Mouse (Mus musculus) left cerebral cortex, postnatal 14 days (tissue): ENCODE results near the gene Cherp. TPM values are rescaled to one million over a fixed set of nuclear protein-coding genes. Genes with fewer than 3 reads are reported as not detected.
A peak's percentile ranks its signal among the peaks of the same experiment; 100 is the strongest.

Source experiments
- DNase-seq, 2 experiments: peaks; one replicate each; pipeline ENCODE4 v3.0.0; 2021 to 2022; ENCODE audit warnings: low spot score in 2 of 2, mixed read lengths in 1 of 2
- intact Hi-C: fragments of 180-260 bp; cut with DNase I; formaldehyde crosslinking; loops from one replicate; pipeline ENCODE4 v1.15.1; 2025
- long read RNA-seq, 2 experiments: library from polyadenylated mRNA; stranded (forward); transcript quantifications; one replicate each; pipeline ENCODE4 v2.0.0; 2021
- total RNA-seq, 2 experiments: library from RNA; stranded (reverse); gene quantifications; 2 replicates each; pipeline ENCODE4 v1.2.3; 2021

The Cherp gene
- total RNA-seq: 10 to 100 TPM; 68.9 to 77.4 TPM
- long read RNA-seq, experiment 1, transcript Cherp-207 (18 exons, 3,646 nt): major isoform, 14 of 32 reads
- long read RNA-seq, experiment 1, partial matches to known transcripts: 15 of 32 reads
- long read RNA-seq, experiment 1, other reads (novel, unspliced or antisense): 3 of 32 reads
- long read RNA-seq, experiment 2, transcript Cherp-207 (18 exons, 3,646 nt): major isoform, 7 of 29 reads
- long read RNA-seq, experiment 2, partial matches to known transcripts: 18 of 29 reads
- long read RNA-seq, experiment 2, other reads (novel, unspliced or antisense): 4 of 29 reads

DNA sequence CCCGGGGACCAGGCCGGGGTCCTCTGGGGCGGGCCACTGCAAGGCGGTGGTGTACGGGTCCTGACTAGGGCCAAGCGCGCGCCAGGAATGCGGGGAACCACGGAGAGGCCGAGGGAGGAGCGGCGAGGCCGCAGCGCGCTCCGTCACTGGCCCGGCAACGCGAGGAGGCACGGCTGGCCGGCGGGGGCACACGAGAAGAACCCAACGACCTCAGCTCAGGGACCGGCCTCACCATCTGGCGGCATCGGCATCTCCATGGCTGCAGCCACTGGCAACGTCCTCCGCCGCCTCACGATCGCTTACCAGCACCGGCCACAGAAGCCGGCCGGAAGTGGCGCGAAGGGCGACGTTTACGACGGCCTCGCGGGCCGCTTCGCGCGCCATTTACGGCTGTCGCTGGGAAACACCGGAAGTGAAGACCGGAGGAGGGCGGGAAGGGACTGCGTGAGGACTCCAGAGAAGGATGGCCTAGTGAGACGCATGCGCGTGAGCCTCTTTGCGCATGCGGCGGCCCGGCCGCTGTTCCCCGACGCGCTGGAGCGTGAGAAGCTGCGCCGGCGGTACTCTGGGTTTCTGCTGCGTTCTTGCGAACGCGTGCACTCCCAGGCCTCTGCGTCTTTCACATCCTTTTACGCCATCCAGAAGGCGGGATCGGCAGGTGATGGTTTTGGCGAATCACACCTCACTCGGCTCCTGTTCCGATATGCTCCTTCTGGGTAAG lies at the start of gene Cherp:
Cherp (minus strand) TSS at position 401 of the 721 bp plus-strand sequence.
- intact Hi-C loops: no loop called here
- peak; percentile 98 to 99 for DNase-seq

DNA sequence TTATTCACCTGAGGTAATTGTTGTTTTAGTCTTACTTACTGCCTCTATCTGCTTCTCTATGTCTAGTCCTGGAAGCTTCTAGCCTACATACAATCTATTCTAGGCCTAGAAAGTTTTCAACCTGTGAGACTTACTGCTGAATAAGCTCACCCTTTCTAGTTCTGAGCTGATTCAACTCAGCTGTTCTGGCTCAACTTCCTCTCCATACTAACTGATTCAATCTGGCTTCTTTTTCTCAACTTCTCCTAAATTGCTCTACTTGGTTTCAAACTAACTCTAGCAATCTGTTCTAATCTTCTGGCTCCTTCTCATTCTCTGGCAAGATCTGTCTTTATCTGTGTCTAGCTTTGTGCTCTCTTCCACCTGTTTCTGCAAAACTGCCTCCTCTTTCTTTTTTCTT lies 46.9 kb upstream of the Cherp start:
- intact Hi-C loops: loop anchor here (10.0 kb wide), 1 partner anchor 1107 kb away; no protein-coding TSS in a partner anchor
- DNase-seq: no peak

DNA sequence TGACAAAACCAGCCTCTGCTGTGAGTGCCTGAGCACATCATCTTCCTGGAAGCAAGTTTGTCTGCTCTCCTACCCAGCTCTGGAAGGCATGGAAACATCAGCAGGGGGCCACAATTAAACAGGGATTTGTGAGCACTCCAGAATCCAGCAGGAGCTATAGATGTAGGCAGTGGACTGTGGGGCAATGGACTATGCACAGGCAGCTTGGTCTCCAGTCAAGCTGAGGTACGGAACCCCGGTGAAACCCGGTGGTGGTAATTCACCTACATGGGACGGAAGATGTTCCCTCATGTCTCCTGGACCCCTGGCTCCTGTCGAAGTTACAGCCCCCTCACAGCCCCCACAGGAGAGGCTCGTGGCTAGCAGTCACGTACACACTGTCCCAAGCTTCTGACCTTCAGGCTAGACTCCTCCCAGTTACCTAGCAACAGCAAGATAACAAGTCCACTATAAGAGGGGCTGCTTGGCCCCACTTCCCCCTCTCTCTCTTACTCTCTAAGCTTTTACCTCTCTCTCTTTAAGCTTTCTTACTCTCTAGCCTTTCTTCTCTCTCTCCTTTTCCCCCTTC lies 42.5 kb upstream of the Cherp start:
- intact Hi-C loops: no loop called here

DNA sequence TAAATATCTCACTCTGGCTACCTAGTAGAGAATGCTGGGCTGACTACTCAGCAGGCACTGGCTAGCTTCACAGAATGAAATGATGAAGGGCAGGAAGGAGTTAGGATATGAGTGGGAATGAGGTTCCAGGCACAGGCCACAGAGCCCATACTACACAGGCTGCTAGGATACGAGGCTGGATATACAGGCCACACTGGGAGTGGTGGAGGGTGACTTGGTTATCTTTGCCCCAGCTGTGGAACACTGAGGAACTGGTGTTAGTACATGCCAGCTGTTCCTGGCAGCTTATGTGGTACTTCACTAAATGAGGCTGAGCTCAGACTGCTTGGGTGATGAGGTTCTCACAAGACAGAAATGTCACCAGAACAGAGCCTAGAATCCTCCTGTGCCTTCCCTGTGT lies 38.1 kb upstream of the Cherp start:
- intact Hi-C loops: no loop called here

More for the DNA sequence above, 42.5 kb upstream of the Cherp start:
- no peak for DNase-seq

DNA sequence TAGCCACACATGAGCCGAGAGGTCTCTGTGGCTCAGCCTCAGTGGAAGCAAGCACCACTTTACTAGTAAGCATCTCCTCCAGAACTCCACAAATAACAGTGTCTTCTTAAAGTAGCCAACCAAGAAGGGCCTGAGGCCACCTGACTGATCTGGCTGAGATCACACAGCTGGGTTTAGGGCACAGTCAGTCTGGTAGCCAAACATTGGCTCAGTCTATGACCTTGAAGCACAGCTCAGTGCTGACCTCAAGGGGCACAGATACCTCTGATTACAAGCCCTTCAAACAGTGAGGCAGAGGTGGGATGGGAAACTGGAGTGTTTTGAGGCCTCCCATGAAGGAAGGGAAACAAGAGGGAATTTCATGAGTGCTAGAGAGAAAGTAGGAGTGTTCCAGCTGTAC lies 37.6 kb upstream of the Cherp start:
- intact Hi-C loops: no loop called here

More for the DNA sequence above, 38.1 kb upstream of the Cherp start:
- DNase-seq: no peak

DNA sequence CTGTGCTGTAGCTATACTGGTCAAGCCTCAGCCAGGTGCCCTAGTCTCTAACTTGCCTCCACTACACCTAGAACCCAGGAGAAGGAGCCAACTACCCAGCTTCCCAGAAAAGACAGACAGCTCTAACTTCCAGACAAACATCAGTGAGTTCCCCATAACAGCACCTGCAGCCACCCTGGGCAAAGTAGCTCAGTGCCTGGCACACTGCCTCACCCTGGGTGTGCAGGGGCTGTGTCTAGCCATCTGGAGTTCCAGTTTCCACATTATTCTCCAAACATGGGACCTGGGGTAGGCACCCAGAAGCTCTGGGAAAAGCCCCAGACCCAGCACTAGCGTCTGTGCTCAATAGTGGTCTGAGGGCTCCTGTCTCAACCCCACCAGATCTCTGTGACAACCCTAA lies 32.5 kb upstream of the Cherp start:
- no peak for DNase-seq
- intact Hi-C loops: no loop called here

More for the DNA sequence above, 37.6 kb upstream of the Cherp start:
- no peak for DNase-seq

DNA sequence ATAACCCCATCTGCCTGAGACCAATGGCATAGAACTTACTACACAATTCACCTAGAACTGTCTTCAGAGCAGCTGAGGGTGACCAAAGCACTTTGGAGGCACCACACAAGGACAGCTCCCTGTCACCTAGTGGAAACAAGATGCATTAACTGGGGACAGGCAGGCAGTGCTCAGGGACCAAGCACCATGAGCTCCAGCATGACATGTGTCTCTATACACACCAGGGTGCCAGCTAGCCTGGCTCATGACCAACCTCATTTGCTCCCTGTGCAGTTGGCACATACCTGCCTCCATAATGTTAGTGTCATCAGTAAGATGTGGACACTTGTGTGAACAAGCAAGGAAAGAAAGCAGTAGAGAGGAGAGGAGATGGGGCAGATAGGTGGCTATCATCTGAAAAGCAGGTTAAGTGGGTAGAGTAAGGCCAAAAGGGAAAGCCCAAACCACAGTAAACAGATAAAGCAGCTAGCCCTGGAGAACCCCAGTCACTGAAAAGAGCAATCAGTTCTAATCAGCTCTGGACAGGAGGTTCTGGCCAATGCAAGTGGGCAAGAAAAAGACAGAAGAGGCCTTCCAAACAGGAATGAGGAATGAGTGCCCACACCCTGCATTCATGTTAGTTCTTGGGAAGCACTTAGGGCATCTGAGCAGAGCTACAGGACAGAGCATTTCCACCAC lies 29.8 kb upstream of the Cherp start:
- intact Hi-C loops: no loop called here

DNA sequence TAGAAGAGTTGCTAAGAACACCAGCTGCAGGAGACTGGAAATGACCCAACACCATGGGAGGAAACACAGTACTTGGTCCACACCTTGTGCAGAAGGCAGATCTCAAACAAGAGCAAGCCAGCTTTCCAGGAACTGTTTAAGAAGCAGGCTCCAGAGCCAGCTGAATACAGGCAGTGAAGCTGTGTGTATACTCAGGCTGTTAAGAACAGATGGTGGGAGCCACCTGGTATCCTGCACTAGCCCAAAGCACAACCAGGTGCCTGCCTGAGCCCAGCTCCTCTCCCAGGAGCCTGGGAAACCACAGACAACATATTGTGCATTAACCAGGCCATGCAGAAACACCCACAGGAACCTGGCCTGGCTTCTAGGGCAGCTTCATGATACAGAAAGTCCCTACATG lies 29.1 kb upstream of the Cherp start:
- intact Hi-C loops: no loop called here
- peak; percentile 50 to 57 for DNase-seq

More for the DNA sequence above, 29.8 kb upstream of the Cherp start:
- no peak for DNase-seq

DNA sequence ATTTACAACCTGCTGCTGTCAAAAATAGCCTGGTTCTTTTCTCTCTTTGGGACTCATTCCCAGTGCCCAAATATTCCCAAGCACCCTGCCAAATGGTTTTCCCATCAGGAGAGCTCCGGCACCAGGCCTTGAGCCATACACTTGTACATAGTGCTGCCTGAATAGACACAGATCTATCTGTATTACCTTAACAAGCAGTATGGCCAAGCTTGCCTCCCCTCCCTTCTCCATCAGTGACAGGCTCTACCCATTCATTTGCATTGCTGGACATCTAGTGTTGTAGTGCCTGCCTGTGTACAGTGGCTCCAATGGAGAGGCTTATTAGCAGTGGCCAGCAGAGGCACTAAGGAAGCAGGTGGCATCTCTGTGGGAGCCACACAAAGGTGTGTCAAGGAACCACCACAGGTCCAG lies 25.5 kb upstream of the Cherp start:
- intact Hi-C loops: no loop called here
- no peak for DNase-seq

DNA sequence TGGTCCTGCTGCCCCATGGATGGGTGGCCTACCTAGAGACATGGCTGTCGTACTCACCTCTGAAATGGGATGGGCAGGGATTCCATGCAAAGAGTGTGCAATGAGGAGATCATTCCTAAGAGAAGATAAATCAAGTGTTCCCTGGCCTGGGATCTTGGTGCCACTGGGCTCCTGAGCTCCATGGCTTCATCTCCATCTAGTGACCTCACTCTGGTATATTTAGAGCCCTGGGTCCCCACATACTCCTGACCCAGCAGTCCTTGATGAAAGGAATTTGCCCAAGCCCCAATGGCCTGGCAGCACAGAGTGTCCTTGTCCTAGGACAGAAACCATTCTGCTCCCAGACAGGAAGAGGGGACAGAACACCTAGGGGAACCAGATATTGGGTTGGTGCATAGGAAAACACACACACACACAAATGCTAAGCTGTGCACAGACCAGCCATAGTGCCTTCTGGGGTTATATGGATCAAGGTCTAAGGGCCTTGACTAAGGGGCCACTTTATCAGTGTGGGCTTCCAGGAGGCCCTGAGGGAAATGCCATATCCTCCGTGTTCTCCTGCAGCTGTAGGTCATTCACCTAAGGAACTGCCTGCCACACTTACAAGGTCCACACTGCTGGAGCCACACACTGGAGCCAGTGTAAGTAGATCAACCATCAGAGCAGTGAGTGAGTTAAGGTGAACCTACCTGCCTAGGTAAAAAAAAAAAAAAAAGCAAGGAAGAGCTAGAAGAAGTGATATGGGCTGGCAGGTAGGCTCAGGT lies 24.7 kb upstream of the Cherp start:
- intact Hi-C loops: no loop called here
- DNase-seq: no peak

DNA sequence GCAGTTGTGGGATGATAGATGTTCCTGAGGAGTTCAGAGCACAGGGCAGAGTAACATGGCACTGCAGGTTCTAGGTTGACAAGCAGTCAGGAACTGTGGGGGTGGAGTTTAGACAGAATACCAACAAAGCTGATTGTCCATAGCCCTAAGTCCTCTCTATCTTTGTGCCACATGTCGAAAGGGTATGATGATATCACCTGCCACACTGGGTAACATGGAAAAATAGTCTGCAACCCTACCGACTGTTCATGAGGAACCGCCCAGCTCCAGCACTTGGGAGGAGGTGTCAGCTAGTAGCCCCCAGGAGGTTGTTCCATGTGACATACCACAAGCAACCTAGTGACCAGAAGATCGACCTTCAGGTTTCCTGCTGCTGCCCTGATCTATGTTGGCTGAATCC lies 23.5 kb upstream of the Cherp start:
- DNase-seq: no peak
- intact Hi-C loops: no loop called here

DNA sequence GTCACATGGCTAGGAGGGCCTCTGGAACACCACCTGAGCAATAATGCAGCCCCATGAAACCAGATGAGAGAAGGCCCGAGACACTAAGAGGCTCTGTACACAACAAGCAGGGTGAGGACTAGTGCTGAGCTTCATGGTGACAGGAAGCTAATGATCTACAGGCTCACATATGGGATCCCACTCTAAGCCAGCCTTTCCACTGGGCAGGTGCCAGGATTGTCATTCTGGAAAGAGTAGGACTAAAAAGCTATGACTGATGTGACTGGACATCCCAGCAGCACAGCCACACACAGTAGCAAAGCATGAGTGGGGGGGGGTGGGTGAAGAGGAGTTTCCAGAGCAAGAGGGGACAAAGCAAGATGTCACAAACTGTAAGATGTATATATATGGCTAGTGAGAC lies 22.9 kb upstream of the Cherp start:
- intact Hi-C loops: no loop called here

DNA sequence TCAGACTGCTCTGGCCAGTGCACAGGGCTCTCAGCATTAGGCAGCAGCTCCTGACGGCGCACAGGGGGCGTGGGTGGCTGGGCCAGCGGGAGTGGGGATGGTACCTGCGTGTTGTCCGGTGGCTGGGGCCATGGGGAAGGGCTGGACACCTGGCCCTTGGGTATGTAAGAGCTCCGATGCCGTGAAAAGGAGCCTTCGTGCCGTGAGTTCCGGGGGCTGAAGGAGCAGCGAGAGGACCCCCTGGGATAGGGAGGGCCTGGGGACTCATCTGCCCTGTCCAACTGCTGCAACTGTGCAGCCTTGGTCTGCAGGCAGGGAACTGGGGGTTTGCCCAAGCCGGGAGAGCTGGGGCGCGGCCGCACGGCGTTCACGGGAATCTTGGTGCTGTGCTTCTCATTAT lies 21.2 kb upstream of the Cherp start:
- DNase-seq: no peak
- intact Hi-C loops: no loop called here

More for the DNA sequence above, 22.9 kb upstream of the Cherp start:
- DNase-seq: no peak

DNA sequence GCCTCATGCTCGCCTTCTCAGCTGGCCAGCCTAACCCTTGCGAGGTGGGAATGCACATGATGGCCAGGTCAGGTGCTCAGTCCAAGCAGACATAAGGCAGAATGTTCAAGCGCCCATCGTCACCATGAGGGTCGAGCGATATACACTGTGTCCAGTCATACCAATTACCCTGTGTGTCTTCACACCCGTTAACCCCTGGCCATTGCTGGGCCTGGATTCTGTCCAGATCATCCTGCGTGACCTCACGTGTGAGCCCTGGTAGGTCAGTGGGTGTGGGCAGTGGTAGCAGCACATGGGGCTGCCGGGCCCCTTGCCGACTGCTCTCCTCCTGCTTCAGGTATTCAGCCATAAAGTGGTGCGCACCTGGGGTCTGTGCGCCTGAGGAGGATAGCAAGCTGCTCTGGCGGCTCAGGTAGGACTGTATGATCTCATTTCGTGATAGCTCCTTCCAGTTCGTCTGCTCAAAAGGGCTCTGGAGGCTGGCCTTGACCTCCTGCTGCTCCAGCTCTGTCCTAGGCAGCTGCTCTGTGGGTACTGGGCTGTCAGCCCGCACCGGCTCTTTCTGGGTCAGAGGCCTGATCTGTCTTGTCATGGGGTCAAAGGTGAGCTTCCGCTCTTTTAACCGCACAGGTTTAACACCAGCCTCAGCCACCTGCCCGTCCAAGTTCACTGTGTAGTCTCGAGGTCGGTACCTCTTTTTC lies 20.5 kb upstream of the Cherp start:
- intact Hi-C loops: no loop called here
- DNase-seq: no peak

DNA sequence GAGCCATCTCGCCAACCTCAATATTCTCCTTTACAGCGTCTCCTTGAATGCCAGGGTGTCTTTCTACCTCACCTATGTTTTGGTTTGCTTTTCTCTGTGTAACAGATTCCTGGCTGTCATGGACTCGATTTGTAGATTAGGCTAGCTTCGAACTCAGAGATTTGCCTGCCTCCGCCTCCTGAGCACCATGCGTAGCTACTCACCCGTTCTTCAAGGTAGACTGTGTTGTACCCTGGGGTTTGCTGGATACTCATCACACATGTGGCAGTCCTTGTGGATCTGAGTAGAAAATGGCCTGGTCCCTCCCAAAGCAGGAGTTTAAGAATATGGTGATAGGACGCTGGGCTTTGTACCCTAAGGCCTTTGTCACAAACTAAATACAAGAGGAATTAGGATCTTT lies 18.4 kb upstream of the Cherp start:
- intact Hi-C loops: no loop called here

DNA sequence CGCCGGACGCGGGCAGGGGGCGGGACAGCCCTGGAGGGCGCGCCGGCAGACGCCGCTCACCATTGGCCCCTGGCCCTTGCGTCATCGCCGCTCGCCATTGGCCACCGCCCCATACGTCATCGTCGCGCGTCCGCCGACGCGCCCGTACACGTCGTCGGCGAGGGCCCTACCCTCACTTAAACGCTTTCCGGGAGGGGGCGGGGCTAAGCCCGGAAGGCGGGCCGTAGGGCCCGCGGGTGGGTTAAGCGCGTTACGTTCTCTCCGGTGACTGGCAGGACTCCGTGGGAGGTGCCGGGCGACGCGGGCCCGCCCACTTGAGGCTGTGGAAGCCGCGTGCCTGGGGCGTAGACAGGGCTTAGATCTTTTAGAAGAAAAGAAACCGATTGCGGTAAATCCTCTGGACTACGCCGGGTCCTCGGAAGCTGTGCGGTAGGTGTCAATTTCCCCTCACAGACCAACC lies 17.6 kb upstream of the Cherp start:
- intact Hi-C loops: loop anchor here (1.0 kb wide), 1 partner anchor 56 kb away; the partner anchor contains the start of gene Med26

More for the DNA sequence above, 18.4 kb upstream of the Cherp start:
- no peak for DNase-seq

DNA sequence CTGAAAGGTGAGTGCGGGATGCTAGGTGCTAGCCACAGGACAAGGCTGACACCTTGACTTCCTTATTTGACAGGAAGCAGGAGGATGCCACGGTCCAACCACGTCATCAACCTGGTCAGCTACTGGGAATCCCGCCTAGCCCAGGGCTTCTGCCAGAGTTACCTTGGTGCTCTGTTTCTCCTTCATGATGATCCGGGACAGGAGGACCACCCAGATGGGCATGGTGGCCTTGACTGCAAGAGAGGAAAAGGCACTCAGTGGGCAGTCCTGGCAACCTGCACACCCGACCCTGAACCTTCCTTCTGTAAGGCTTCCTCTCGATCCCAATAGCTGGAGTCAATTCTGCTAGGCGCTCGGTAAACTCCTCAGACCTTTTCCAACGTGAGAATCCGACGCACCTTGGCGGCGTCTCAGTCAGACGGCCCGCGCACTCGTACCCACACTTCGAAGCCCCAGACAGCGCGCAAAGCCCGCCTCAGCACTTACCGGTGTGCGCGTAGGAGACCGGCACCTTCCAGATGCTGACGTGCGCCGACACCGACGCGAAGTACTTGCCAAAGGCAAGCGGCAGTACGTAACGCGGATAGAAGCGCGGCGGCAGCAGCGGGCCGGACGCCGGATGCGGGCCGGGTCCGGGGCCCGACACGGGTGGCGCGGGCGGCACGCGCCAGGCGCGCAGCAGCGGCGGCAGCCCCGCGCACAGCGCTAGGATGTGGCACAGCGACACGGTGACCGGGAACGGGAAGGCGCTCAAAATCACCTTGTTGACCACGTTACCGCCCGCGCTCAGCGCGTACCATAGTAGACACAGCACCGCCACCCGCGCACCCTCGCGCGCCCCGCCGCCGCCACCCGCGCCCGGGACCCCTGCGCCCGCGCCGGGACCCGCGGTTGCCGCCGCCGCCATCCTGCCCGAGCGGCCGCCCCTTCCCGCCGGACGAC lies 16.9 kb upstream of the Cherp start, which contains the start of gene Slc35e1:
Slc35e1 (minus strand) TSS at position 935 of the 942 bp plus-strand sequence.
- DNase-seq: peak; percentile 42 to 54
- intact Hi-C loops: loop anchor here (1.0 kb wide), 1 partner anchor 56 kb away; the partner anchor contains the start of gene Med26

More for the DNA sequence above, 17.6 kb upstream of the Cherp start:
- peak; percentile 99 for DNase-seq
